Mouse (Mus musculus): Measurements from ENCODE around the gene Thap4. TPM values are rescaled to one million over a fixed set of nuclear protein-coding genes. Genes with fewer than 3 reads are reported as not detected.
A peak's percentile ranks its signal among the peaks of the same experiment; 100 is the strongest.
"Not testable (repeated sequence)": the region's sequence is repeated elsewhere in the genome, so short reads cannot be mapped to it uniquely, and the experiment has no call there.

Gene Thap4
- polyA plus RNA-seq, 1 experiment from 2014 or later = 53.2 TPM

GRCm38 (mm10) chr1:93764871-93765591 lies 10.4 kb upstream of the Thap4 start:
- H3K27ac ChIP-seq = no peak overlapping the region
- H3K4me2 ChIP-seq (replicated peaks) = no peak overlapping the region
- no peak overlapping the region for H3K4me3 ChIP-seq
- WGBS = 95% methylated on average over 9 of the region's 9 CpGs
- no peaks in the 10 kb centered on the region for H3K27me3 ChIP-seq
- 0 out of 2 replicates have a peak, but pooled peaks cover 3% of the 10 kb centered on the region for H3K4me1 ChIP-seq
- peaks cover 12% of the 10 kb centered on the region for H3K36me3 ChIP-seq
- no peaks in the 10 kb centered on the region for H3K9me3 ChIP-seq
- no peak for ATAC-seq (ENCODE audit: insufficient number of reproducible peaks, insufficient read depth, low FRiP score, low TSS enrichment)
- H3K9ac ChIP-seq = no peak overlapping the region

- not testable (repeated sequence) for H3K27me3 ChIP-seq; H3K9me3 ChIP-seq; H3K4me2 ChIP-seq (replicated peaks); H3K4me3 ChIP-seq; H3K9ac ChIP-seq; H3K27ac ChIP-seq; H3K4me1 ChIP-seq; H3K36me3 ChIP-seq; ATAC-seq (ENCODE audit: insufficient number of reproducible peaks, insufficient read depth, low FRiP score, low TSS enrichment)
- WGBS = 91% methylated on average over 3 of the region's 3 CpGs
These were observed 8.9 kb upstream of the Thap4 start for GRCm38 (mm10) chr1:93763531-93763930.

- Histone ChIP-seq H3K4me2 (replicated peaks) (no peak overlapping the region), H3K36me3 (no peaks in the 10 kb centered on the region), H3K9ac (no peak overlapping the region), H3K4me1 (peaks cover 5% of the 10 kb centered on the region; the same call in 1 of the 2 replicates), H3K9me3 (no peaks in the 10 kb centered on the region), H3K27ac (no peak overlapping the region), H3K4me3 (no peak overlapping the region), H3K27me3 (no peaks in the 10 kb centered on the region)
- no peak for ATAC-seq (ENCODE audit: insufficient number of reproducible peaks, insufficient read depth, low FRiP score, low TSS enrichment)
- WGBS = 94% methylated on average over 1 of the region's 1 CpGs
These were observed 5.4 kb upstream of the Thap4 start for GRCm38 (mm10) chr1:93760076-93760475.

- no peak for ATAC-seq (ENCODE audit: insufficient number of reproducible peaks, insufficient read depth, low FRiP score, low TSS enrichment)
- H3K36me3 ChIP-seq = no peaks in the 10 kb centered on the region
- H3K9me3 ChIP-seq = no peaks in the 10 kb centered on the region
- no peak overlapping the region for H3K27ac ChIP-seq
- peaks cover 6% of the 10 kb centered on the region; the same call in 1 of the 2 replicates for H3K4me1 ChIP-seq
- no peaks in the 10 kb centered on the region for H3K27me3 ChIP-seq
- no peak overlapping the region for H3K9ac ChIP-seq
- H3K4me2 ChIP-seq (replicated peaks) = peak overlapping the region; percentile 89; the same call in 1 of the 2 replicates
- H3K4me3 ChIP-seq = no peak overlapping the region
These were observed 1.5 kb upstream of the Thap4 start for GRCm38 (mm10) chr1:93756154-93756553.

- H3K4me1 ChIP-seq = peaks cover 6% of the 10 kb centered on the region; the same call in 1 of the 2 replicates
- H3K9me3 ChIP-seq = no peaks in the 10 kb centered on the region
- H3K4me2 ChIP-seq (replicated peaks) = peak overlapping the region; percentile 89
- no peak overlapping the region for H3K27ac ChIP-seq
- WGBS = 29% methylated on average over 7 of the region's 7 CpGs
- peak overlapping the region; percentile 91 for H3K9ac ChIP-seq
- H3K27me3 ChIP-seq = no peaks in the 10 kb centered on the region
- no peak for ATAC-seq (ENCODE audit: insufficient number of reproducible peaks, insufficient read depth, low FRiP score, low TSS enrichment)
- H3K4me3 ChIP-seq = peak overlapping the region; percentile 97
- peaks cover 1% of the 10 kb centered on the region for H3K36me3 ChIP-seq
These were observed 954 bp upstream of the Thap4 start for GRCm38 (mm10) chr1:93755618-93756017.

GRCm38 (mm10) chr1:93755291-93755610 lies 587 bp upstream of the Thap4 start:
- WGBS = under 1% methylated on average over 13 of the region's 13 CpGs
- Histone ChIP-seq H3K9ac (peak overlapping the region; percentile 91), H3K4me1 (peaks cover 6% of the 10 kb centered on the region; the same call in 1 of the 2 replicates), H3K27ac (peak overlapping the region; percentile 89), H3K9me3 (no peaks in the 10 kb centered on the region), H3K27me3 (no peaks in the 10 kb centered on the region), H3K36me3 (peaks cover 5% of the 10 kb centered on the region), H3K4me3 (peak overlapping the region; percentile 97), H3K4me2 (replicated peaks) (peak overlapping the region; percentile 89)
- no peak for ATAC-seq (ENCODE audit: insufficient number of reproducible peaks, insufficient read depth, low FRiP score, low TSS enrichment)

- under 1% methylated on average over 55 of the region's 59 CpGs for WGBS
- Histone ChIP-seq H3K4me3 (peak overlapping the region; percentile 97), H3K9ac (peak overlapping the region; percentile 91)
These were observed 622 bp downstream of the Thap4 start for GRCm38 (mm10) chr1:93753911-93754572.

GRCm38 (mm10) chr1:93751290-93751689 lies 3.4 kb downstream of the Thap4 start, which contains the start of gene Atg4b:
Gene Atg4b, plus strand, starts transcription at chr1:93751500.
- H3K27ac ChIP-seq = no peak within 1 kb of the TSS
- no peaks in the 10 kb centered on the region for H3K27me3 ChIP-seq
- H3K4me2 ChIP-seq (replicated peaks) = no peak within 1 kb of the TSS
- peaks cover 24% of the 10 kb centered on the region for H3K36me3 ChIP-seq
- 76% methylated on average over 6 of the region's 6 CpGs for WGBS
- no peak for ATAC-seq (ENCODE audit: insufficient number of reproducible peaks, insufficient read depth, low FRiP score, low TSS enrichment)
- no peak within 1 kb of the TSS for H3K4me3 ChIP-seq
- peaks cover 6% of the 10 kb centered on the region; the same call in 1 of the 2 replicates for H3K4me1 ChIP-seq
- H3K9ac ChIP-seq = no peak within 1 kb of the TSS
- H3K9me3 ChIP-seq = no peaks in the 10 kb centered on the region

More at GRCm38 (mm10) chr1:93753911-93754572, 622 bp downstream of the Thap4 start:
- H3K4me1 ChIP-seq = peaks cover 6% of the 10 kb centered on the region; the same call in 1 of the 2 replicates
- no peaks in the 10 kb centered on the region for H3K9me3 ChIP-seq
- peaks cover 17% of the 10 kb centered on the region for H3K36me3 ChIP-seq
- peak overlapping the region; percentile 89 for H3K4me2 ChIP-seq (replicated peaks)
- peak overlapping the region; percentile 89 for H3K27ac ChIP-seq
- H3K27me3 ChIP-seq = no peaks in the 10 kb centered on the region
- peak; percentile 36 for ATAC-seq (ENCODE audit: insufficient number of reproducible peaks, insufficient read depth, low FRiP score, low TSS enrichment)

GRCm38 (mm10) chr1:93748539-93748938 lies 6.1 kb downstream of the Thap4 start:
- H3K9me3 ChIP-seq = no peaks in the 10 kb centered on the region
- no peak overlapping the region for H3K9ac ChIP-seq
- WGBS = 98% methylated on average over 1 of the region's 1 CpGs
- H3K4me3 ChIP-seq = no peak overlapping the region
- peaks cover 4% of the 10 kb centered on the region; the same call in 1 of the 2 replicates for H3K4me1 ChIP-seq
- H3K27me3 ChIP-seq = no peaks in the 10 kb centered on the region
- no peak overlapping the region for H3K4me2 ChIP-seq (replicated peaks)
- ATAC-seq (ENCODE audit: insufficient number of reproducible peaks, insufficient read depth, low FRiP score, low TSS enrichment) = no peak
- H3K27ac ChIP-seq = no peak overlapping the region
- H3K36me3 ChIP-seq = peaks cover 35% of the 10 kb centered on the region

GRCm38 (mm10) chr1:93746179-93746578 lies 8.5 kb downstream of the Thap4 start:
- Histone ChIP-seq H3K4me2 (replicated peaks) (no peak overlapping the region), H3K36me3 (peaks cover 35% of the 10 kb centered on the region), H3K4me3 (no peak overlapping the region), H3K4me1 (no peaks in the 10 kb centered on the region), H3K9ac (no peak overlapping the region), H3K27me3 (no peaks in the 10 kb centered on the region), H3K9me3 (no peaks in the 10 kb centered on the region), H3K27ac (no peak overlapping the region)
- 90% methylated on average over 5 of the region's 5 CpGs for WGBS
- no peak for ATAC-seq (ENCODE audit: insufficient number of reproducible peaks, insufficient read depth, low FRiP score, low TSS enrichment)

- Histone ChIP-seq H3K9me3 (no peaks in the 10 kb centered on the region), H3K27me3 (no peaks in the 10 kb centered on the region), H3K27ac (no peak overlapping the region), H3K4me2 (replicated peaks) (no peak overlapping the region), H3K9ac (no peak overlapping the region), H3K36me3 (peaks cover 11% of the 10 kb centered on the region; the same call in 1 of the 2 replicates), H3K4me1 (no peaks in the 10 kb centered on the region), H3K4me3 (no peak overlapping the region)
- ATAC-seq (ENCODE audit: insufficient number of reproducible peaks, insufficient read depth, low FRiP score, low TSS enrichment) = no peak
These were observed 11.8 kb downstream of the Thap4 start for GRCm38 (mm10) chr1:93742910-93743309.

GRCm38 (mm10) chr1:93741987-93742386 lies 12.7 kb downstream of the Thap4 start:
- H3K4me2 ChIP-seq (replicated peaks) = no peak overlapping the region
- no peaks in the 10 kb centered on the region for H3K4me1 ChIP-seq
- peaks cover 11% of the 10 kb centered on the region; the same call in 1 of the 2 replicates for H3K36me3 ChIP-seq
- H3K9ac ChIP-seq = no peak overlapping the region
- H3K4me3 ChIP-seq = no peak overlapping the region
- WGBS = 83% methylated on average over 4 of the region's 4 CpGs
- H3K27ac ChIP-seq = no peak overlapping the region
- no peak for ATAC-seq (ENCODE audit: insufficient number of reproducible peaks, insufficient read depth, low FRiP score, low TSS enrichment)
- H3K9me3 ChIP-seq = no peaks in the 10 kb centered on the region
- no peaks in the 10 kb centered on the region for H3K27me3 ChIP-seq
